Mouse (Mus musculus) E14TG2a.4 (cell line): Measurements from ENCODE around the gene Tnfaip1.

ENCODE experiments used
- CTCF ChIP-seq: conservative IDR thresholded peaks from 2 replicates; pipeline ENCODE4 v1.5.1; 2014; ENCODE audit warnings: low read length
- NANOG ChIP-seq: IDR thresholded peaks from 2 replicates; pipeline ENCODE4 v1.6.1; 2014; ENCODE audit warnings: borderline replicate concordance, low read length, mixed read lengths
- POU5F1 ChIP-seq: IDR thresholded peaks from 2 replicates; pipeline ENCODE4 v1.6.1; 2014; ENCODE audit warnings: low read length, borderline replicate concordance

GRCm38 (mm10) chr11:78513106-78513790 is 22.9 kb downstream of the Tnfaip1 start:
- no peak for TF ChIP-seq CTCF
- TF ChIP-seq NANOG: no peak
- no peak for TF ChIP-seq POU5F1
